Comparison of ENCODE assay signal across 28 mouse cellular contexts in the genomic region with DNA sequence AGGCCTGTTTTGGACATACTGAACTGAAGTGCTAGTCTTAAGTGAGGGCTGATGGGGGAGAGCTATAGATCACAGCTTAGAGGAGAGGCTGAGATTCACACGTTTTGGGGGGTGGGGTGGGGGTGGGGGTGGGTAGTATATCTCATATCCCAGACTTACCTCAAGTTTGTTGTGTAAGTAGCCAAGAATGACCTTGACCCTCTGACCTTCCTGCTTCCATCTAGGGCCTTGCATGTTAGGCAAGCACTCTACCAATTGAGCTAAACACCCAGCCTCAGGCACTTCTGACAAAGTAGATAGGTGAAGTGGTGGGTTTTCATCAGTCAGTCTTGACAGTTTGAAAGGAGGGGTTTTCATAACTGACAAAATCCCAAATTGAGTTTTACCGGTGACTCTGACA. TPM values are rescaled to one million over a fixed set of nuclear protein-coding genes. Genes with fewer than 3 reads are reported as not detected.
"Had no signal": no experiment of that assay in that cellular context is flagged by ENCODE, and none has a peak within 500 bp of the region (broad histone marks: within the 10 kb centered on the region; RNA-seq: fewer than 3 reads in every experiment).

No protein-coding gene starts in this region.

- H3K9me3 ChIP-seq: heart, embryonic 13.5 days; heart, embryonic 15.5 days; hindbrain, embryonic 13.5 days; hindbrain, embryonic 15.5 days; kidney, embryonic 15.5 days; limb, embryonic 15.5 days; liver, embryonic 12.5 days had no signal

- H3K27ac ChIP-seq: heart, adult 2 months; heart, embryonic 13.5 days; heart, embryonic 15.5 days; hindbrain, embryonic 15.5 days; hindbrain, postnatal 0 days; kidney, embryonic 15.5 days; kidney, postnatal 0 days; limb, embryonic 13.5 days; limb, embryonic 15.5 days; liver, embryonic 12.5 days had no signal

- DNase-seq: gastrocnemius, postnatal 14 days; gastrocnemius, postnatal 36 days; heart, adult 11 months; heart, adult 2 months; heart, postnatal 14 days; heart, postnatal 36 days; kidney, adult 11 months; kidney, adult 2 months; kidney, adult 9 months; kidney, postnatal 14 days; kidney, postnatal 36 days; layer of hippocampus, adult 9-11 months; layer of hippocampus, postnatal 36 days; left cerebral cortex, postnatal 4 days had no signal

- ATAC-seq: hindbrain, postnatal 0 days; intestine, embryonic 16.5 days; liver, embryonic 12.5 days had no signal

- H3K4me1 ChIP-seq: hindbrain, embryonic 13.5 days; limb, embryonic 13.5 days had no signal

- H3K27me3 ChIP-seq: heart, embryonic 13.5 days; heart, embryonic 15.5 days; hindbrain, embryonic 13.5 days; hindbrain, embryonic 15.5 days; kidney, embryonic 15.5 days; limb, embryonic 13.5 days; limb, embryonic 15.5 days; liver, embryonic 12.5 days had no signal

- H3K36me3 ChIP-seq: liver, embryonic 12.5 days had no signal

- H3K4me3 ChIP-seq: heart, adult 2 months; heart, embryonic 13.5 days; heart, embryonic 15.5 days; hindbrain, embryonic 13.5 days; hindbrain, embryonic 15.5 days; kidney, embryonic 15.5 days; limb, embryonic 13.5 days; limb, embryonic 15.5 days; liver, embryonic 12.5 days had no signal

- H3K9ac ChIP-seq: heart, embryonic 13.5 days; heart, embryonic 15.5 days; hindbrain, embryonic 13.5 days; hindbrain, embryonic 15.5 days; kidney, embryonic 15.5 days; limb, embryonic 13.5 days; limb, embryonic 15.5 days; liver, embryonic 12.5 days had no signal

- H3K4me2 ChIP-seq: heart, embryonic 11.5 days; heart, embryonic 13.5 days; heart, embryonic 15.5 days; hindbrain, embryonic 13.5 days; hindbrain, embryonic 15.5 days; kidney, embryonic 15.5 days; limb, embryonic 13.5 days; limb, embryonic 15.5 days; liver, embryonic 12.5 days had no signal

RNA-seq across cellular contexts. Expression of a gene that starts 14.5 kb away (rescaled TPM):
- polyA plus RNA-seq: large intestine, adult 2 months; liver, adult 2 months had no signal
